ENCODE assay signal across 10 mouse cellular contexts in genomic region chr8:121393111-121393510, GRCm38 (mm10).
A peak's percentile ranks its signal among the peaks of the same experiment; 100 is the strongest.
DNase-seq lines count a peak whose midpoint lies in the region; ATAC-seq and TF ChIP-seq lines count a peak whose summit lies in the region.
"Had no signal": no experiment of that assay in that cellular context is flagged by ENCODE, and none has a peak within 500 bp of the region (broad histone marks: within the 10 kb centered on the region; RNA-seq: fewer than 3 reads in every experiment).

No protein-coding gene starts in this region.

- no peak overlapping the region for H3K4me3 ChIP-seq in kidney, postnatal 0 days (replicated peaks; ENCODE audit: low read depth, low read length)
- H3K4me3 ChIP-seq in olfactory bulb, adult 2 months (ENCODE audit: insufficient read depth, low read depth, low read length): no peak overlapping the region
- H3K4me3 ChIP-seq in thymus, adult 2 months (ENCODE audit: control insufficient read depth, insufficient read depth, low read length): no peak overlapping the region
- H3K4me3 ChIP-seq: embryonic facial prominence, embryonic 13.5 days; stomach, embryonic 15.5 days had no signal

- DNase-seq in adrenal gland, adult (ENCODE audit: inconsistent age in 2 of 2, low spot score in 1 of 2): peak; percentile 58 to 87
- DNase-seq in adrenal gland, postnatal 4 days (ENCODE audit: low spot score in 2 of 2): no peak
- peak; percentile 86 for DNase-seq in left cerebral cortex, postnatal 4 days
- no peak for DNase-seq in left cerebral cortex, adult 9 months (ENCODE audit: low spot score in 2 of 2)
- peak; percentile 79 for DNase-seq in embryo, embryonic 9.5 days (ENCODE audit: extremely low spot score)
- DNase-seq in kidney, postnatal 0 days (ENCODE audit: low spot score): peak; percentile 95
- no peak for DNase-seq in thymus, adult 2 months

- H3K9ac ChIP-seq in kidney, postnatal 0 days (ENCODE audit: low read depth, low read length): no peak overlapping the region
- H3K9ac ChIP-seq: embryonic facial prominence, embryonic 13.5 days; stomach, embryonic 15.5 days had no signal

- ATAC-seq in kidney, postnatal 0 days (replicated peaks; ENCODE audit: low FRiP score, low read depth): 0 out of 2 replicates have a peak, but pooled peaks have one; percentile 5

- peaks cover 11% of the 10 kb centered on the region for H3K27me3 ChIP-seq in kidney, postnatal 0 days (ENCODE audit: insufficient read depth, low read length)
- peaks cover 3% of the 10 kb centered on the region; the same call in 1 of the 2 replicates for H3K27me3 ChIP-seq in thymus, adult 2 months (ENCODE audit: control insufficient read depth, insufficient read depth, low read length)

- H3K4me1 ChIP-seq in kidney, postnatal 0 days (replicated peaks; ENCODE audit: insufficient read depth, low read length): peaks cover 19% of the 10 kb centered on the region
- no peaks in the 10 kb centered on the region for H3K4me1 ChIP-seq in olfactory bulb, adult 2 months (ENCODE audit: control insufficient read depth, insufficient read depth, low read length)
- no peaks in the 10 kb centered on the region for H3K4me1 ChIP-seq in thymus, adult 2 months (replicated peaks; ENCODE audit: control insufficient read depth, insufficient read depth, low read length)

- WGBS in kidney, postnatal 0 days: 4% methylated on average over 9 of the region's 9 CpGs
- WGBS in olfactory bulb, adult 2 months: 22% methylated on average over 9 of the region's 9 CpGs
- WGBS in thymus, adult 2 months: 17% methylated on average over 9 of the region's 9 CpGs

- no peaks in the 10 kb centered on the region for H3K36me3 ChIP-seq in kidney, postnatal 0 days (ENCODE audit: insufficient read depth, low read length)
- no peaks in the 10 kb centered on the region for H3K36me3 ChIP-seq in thymus, adult 2 months (ENCODE audit: control insufficient read depth, insufficient read depth, low read length)
- H3K36me3 ChIP-seq: embryonic facial prominence, embryonic 13.5 days; stomach, embryonic 15.5 days had no signal

- TF ChIP-seq CTCF in kidney, postnatal 0 days (IDR thresholded peaks at IDR 0.05; ENCODE audit: low read depth): peak; percentile 81
- TF ChIP-seq CTCF in olfactory bulb, adult 2 months (IDR thresholded peaks at IDR 0.05; ENCODE audit: insufficient read depth, low read depth, low read length): 0 out of 2 replicates have a peak, but pooled peaks have one; percentile 15
- no peak for TF ChIP-seq CTCF in thymus, adult 2 months (IDR thresholded peaks at IDR 0.05; ENCODE audit: borderline replicate concordance, control insufficient read depth, extremely low read depth, insufficient read depth, low read length, poor library complexity)

- peak overlapping the region; percentile 47 for H3K4me2 ChIP-seq in kidney, postnatal 0 days (ENCODE audit: low read length)
- H3K4me2 ChIP-seq: embryonic facial prominence, embryonic 13.5 days; stomach, embryonic 15.5 days had no signal

- TF ChIP-seq POLR2A in olfactory bulb, adult 2 months (IDR thresholded peaks at IDR 0.05; ENCODE audit: insufficient read depth, low read depth, low read length): no peak
- no peak for TF ChIP-seq POLR2A in thymus, adult 2 months (IDR thresholded peaks at IDR 0.05; ENCODE audit: control insufficient read depth, extremely low read depth, insufficient read depth, low read length, poor library complexity)

- H3K27ac ChIP-seq in kidney, postnatal 0 days: peak overlapping the region; percentile 62; the same call in 1 of the 2 replicates
- H3K27ac ChIP-seq in olfactory bulb, adult 2 months (ENCODE audit: insufficient read depth, low read depth, low read length): no peak overlapping the region
- no peak overlapping the region for H3K27ac ChIP-seq in thymus, adult 2 months (ENCODE audit: control insufficient read depth, insufficient read depth, low read length)
- H3K27ac ChIP-seq: embryonic facial prominence, embryonic 13.5 days; stomach, embryonic 15.5 days had no signal

- intact Hi-C loops in left cerebral cortex, postnatal 4 days (cut with DNase I): loop anchor here (5.0 to 10.0 kb wide), 2 partner anchors 122 to 276 kb away; partner anchors contain the start of gene Foxc2

- H3K9me3 ChIP-seq in kidney, postnatal 0 days (replicated peaks; ENCODE audit: low read length): no peaks in the 10 kb centered on the region
- H3K9me3 ChIP-seq: embryonic facial prominence, embryonic 13.5 days; stomach, embryonic 15.5 days had no signal

Comparison
In these comparisons a context has a peak if more than half of its experiments do, and no peak if none do; other contexts are left out.
1. DNase-seq: peak in adrenal gland, adult (2 of 2), left cerebral cortex, postnatal 4 days (single experiment), embryo, embryonic 9.5 days (single experiment) and kidney, postnatal 0 days (single experiment); none in adrenal gland, postnatal 4 days (0 of 2), left cerebral cortex, adult 9 months (0 of 2) and thymus, adult 2 months (single experiment).